Mouse (Mus musculus) ovary, adult 10 weeks (tissue): ENCODE results near the gene Slfn3. TPM values are rescaled to one million over a fixed set of nuclear protein-coding genes. Genes with fewer than 3 reads are reported as not detected.

Experiments
- polyA plus RNA-seq: library from polyadenylated mRNA; stranded (reverse); fragments of 350-450 nt; fragmentation: Illumina TruSeq; extraction: RNeasy Lipid Tissue Mini Kit (QIAGEN cat#74804); gene quantifications from one replicate; pipeline ENCODE4 v1.2.3, GENCODE M21; 2014

The Slfn3 gene
- polyA plus RNA-seq, result 12.8 TPM

DNA sequence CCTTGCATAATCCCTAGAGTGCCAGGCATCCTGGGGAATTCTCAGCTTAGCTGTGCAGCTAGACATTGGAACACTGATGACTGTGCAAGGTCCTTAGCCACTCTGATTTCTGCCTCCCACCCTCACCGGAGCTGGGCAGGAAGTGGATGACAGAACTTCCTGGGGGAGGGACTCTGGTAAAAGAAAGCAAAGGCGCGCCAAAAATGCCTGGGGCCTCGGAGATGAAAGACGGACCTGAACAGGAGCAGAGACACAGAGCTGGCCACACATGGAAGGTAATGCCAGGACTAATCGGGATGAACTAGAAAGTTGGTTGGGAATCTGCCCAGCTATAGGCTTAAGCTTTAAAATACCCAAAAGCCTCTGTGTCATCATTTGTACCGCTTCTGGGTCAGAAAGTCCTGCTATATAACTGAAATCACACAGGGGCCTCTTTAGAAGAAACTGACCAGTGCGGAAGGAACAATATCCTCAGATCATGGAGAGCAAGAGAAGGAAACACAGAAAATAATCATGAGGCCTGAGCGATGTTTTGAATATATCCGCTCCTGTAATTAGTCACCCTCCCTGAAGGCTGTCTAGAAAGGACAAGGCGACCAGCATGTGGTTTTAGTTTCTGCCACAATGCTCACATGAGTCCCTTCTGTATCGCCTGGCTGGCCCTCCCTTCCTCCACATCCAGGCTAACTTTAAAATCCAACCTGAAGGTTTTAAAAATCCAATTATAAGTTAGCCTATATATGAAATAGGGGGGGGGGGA lies at the start of gene Slfn3:
TSS of gene Slfn3 (plus strand) at position 197 of the 760 bp plus-strand sequence.

DNA sequence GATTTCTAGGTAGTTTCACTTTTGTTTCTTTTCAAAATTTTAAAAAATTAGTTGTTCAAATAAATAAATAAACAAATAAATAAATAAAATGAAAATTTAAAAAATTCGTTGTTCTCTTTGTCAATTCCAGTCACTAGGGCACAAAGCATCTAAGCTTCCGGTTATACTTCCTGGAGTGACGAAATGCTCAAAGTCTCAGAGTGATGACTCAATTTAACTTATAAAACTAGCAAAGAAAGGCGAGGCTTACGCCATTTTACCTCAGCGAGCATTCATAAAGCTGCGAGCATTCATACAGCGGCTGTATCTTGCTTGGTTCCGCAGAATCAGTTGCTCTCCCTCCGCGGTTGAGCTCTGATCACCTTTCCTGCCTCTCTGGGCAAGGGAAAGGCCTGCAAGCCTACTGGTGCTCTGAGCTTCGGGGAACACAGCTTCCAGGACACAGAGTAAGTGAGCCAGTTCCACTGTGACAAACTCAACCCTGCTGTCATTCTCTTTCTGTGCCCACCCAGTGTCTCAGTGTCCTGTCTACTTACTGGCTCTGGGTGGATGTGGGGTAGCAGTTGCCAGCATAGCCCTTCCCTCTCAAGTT lies 16.1 kb upstream of the Slfn3 start, which contains the start of gene Slfn4:
TSS of gene Slfn4 (plus strand) at position 239 of the 592 bp plus-strand sequence.

Other genes with a start within 250 kb of the Slfn3 start
- 20.1 TPM for gene Slfn5, start 240.0 kb upstream of the Slfn3 start, polyA plus RNA-seq
- 39.7 TPM for gene Slfn9, start 199.5 kb upstream of the Slfn3 start, polyA plus RNA-seq
- 9.2 TPM for gene Slfn8, start 170.5 kb upstream of the Slfn3 start, polyA plus RNA-seq
- gene Slfn2, start 126.2 kb upstream of the Slfn3 start, polyA plus RNA-seq, result 8.7 TPM
- gene Slfn1, start 74.5 kb upstream of the Slfn3 start, polyA plus RNA-seq, result 0.40 TPM
- 3.0 TPM for gene Slfn4, start 16.1 kb upstream of the Slfn3 start, polyA plus RNA-seq
- gene Slfn14, start 95.4 kb downstream of the Slfn3 start, polyA plus RNA-seq, result 10.0 TPM
- 69.3 TPM for gene Ap2b1, start 107.7 kb downstream of the Slfn3 start, polyA plus RNA-seq
- 34.3 TPM for gene Pex12, start 111.3 kb downstream of the Slfn3 start, polyA plus RNA-seq
- gene Rasl10b, start 217.8 kb downstream of the Slfn3 start, polyA plus RNA-seq, result not detected
- gene Gas2l2, start 238.1 kb downstream of the Slfn3 start, polyA plus RNA-seq, result not detected
- gene 1700020L24Rik, start 246.3 kb downstream of the Slfn3 start, polyA plus RNA-seq, result not detected